Mouse (Mus musculus) large intestine, adult 2 months (tissue): Measurements from ENCODE around the gene Gm4788. TPM values are rescaled to one million over a fixed set of nuclear protein-coding genes. Genes with fewer than 3 reads are reported as not detected.
"Not testable (repeated sequence)": the region's sequence is repeated elsewhere in the genome, so short reads cannot be mapped to it uniquely, and the experiment has no call there.

ENCODE experiments used
- DNase-seq: peaks from one replicate; pipeline ENCODE4 v3.0.0-alpha.2; 2012; ENCODE audit warnings: low read depth, low spot score
- WGBS: fragments of 180-500 bp; shearing (Covaris S2); methylation state at CpG from one replicate; pipeline ENCODE4 v1.1.7; 2018; 5-methylcytosine and 5-hydroxymethylcytosine counted together
- polyA plus RNA-seq: library from polyadenylated mRNA; depleted of rRNA; stranded (reverse); fragments of >200 nt; gene quantifications from 2 replicates; pipeline ENCODE4 v1.2.3, GENCODE M21; 2012; rRNA removed

Gm4788 gene
- not detected in 2 replicates for polyA plus RNA-seq

GRCm38 (mm10) chr1:139781143-139781542 lies at the start of gene Gm4788:
Gene Gm4788 (minus strand): TSS chr1:139781243.
- DNase-seq, result no peak
- 85% methylated on average over 1 of the region's 1 CpGs for WGBS

- DNase-seq, result no peak
Measured at GRCm38 (mm10) chr1:139808594-139808993, 27.6 kb upstream of the Gm4788 start.

- WGBS, result 54% methylated on average over 3 of the region's 3 CpGs
- DNase-seq, result not testable (repeated sequence)
Measured at GRCm38 (mm10) chr1:139769913-139770312, 11.1 kb downstream of the Gm4788 start.

GRCm38 (mm10) chr1:139716681-139717080 lies 64.4 kb downstream of the Gm4788 start:
- 77% methylated on average over 16 of the region's 22 CpGs for WGBS
- DNase-seq, result not testable (repeated sequence)

- DNase-seq, result not testable (repeated sequence)
- 81% methylated on average over 12 of the region's 16 CpGs for WGBS
Measured at GRCm38 (mm10) chr1:139716249-139716648, 64.8 kb downstream of the Gm4788 start.

GRCm38 (mm10) chr1:139649921-139650320 lies 131.1 kb downstream of the Gm4788 start:
- WGBS, result 88% methylated on average over 18 of the region's 18 CpGs
- not testable (repeated sequence) for DNase-seq

Other genes starting within 250 kb of the Gm4788 start
- gene Cfhr1, start 221.0 kb downstream of the Gm4788 start, polyA plus RNA-seq, result not detected in 2 replicates
- not detected in 2 replicates for gene Cfhr2, start 77.5 kb upstream of the Gm4788 start, polyA plus RNA-seq